Mouse (Mus musculus) C2C12 (cell line): ENCODE measurements around the gene Afap1. TPM values are rescaled to one million over a fixed set of nuclear protein-coding genes. Genes with fewer than 3 reads are reported as not detected.
A peak's percentile ranks its signal among the peaks of the same experiment; 100 is the strongest.

Experiments used
- H3K27me3 ChIP-seq: one replicate; pipeline ENCODE4 v1.6.1; 2011; ENCODE audit not compliant: control insufficient read depth, insufficient read depth, insufficient read length
- H3K36me3 ChIP-seq: one replicate; pipeline ENCODE4 v1.6.1; 2011; ENCODE audit not compliant: control insufficient read depth, insufficient read depth
- H3K4me3 ChIP-seq: one replicate; pipeline ENCODE4 v1.5.1; 2011; ENCODE audit warnings: mild to moderate bottlenecking, control low read depth; ENCODE audit not compliant: poor library complexity, insufficient read depth, severe bottlenecking
- H3K79me2 ChIP-seq: one replicate; pipeline ENCODE4 v1.6.1; 2011; ENCODE audit not compliant: control insufficient read depth, insufficient read depth
- H3K79me3 ChIP-seq: one replicate; pipeline ENCODE4 v1.6.1; 2011; ENCODE audit warnings: low read depth, control low read depth
- H3ac ChIP-seq: one replicate; pipeline ENCODE3; 2011; ENCODE audit warnings: low read depth; ENCODE audit not compliant: control insufficient read depth, insufficient read length
- CEBPB ChIP-seq: IDR thresholded peaks from one replicate; pipeline ENCODE4 v1.6.1; 2011; ENCODE audit warnings: low read depth, mild to moderate bottlenecking, control low read depth, moderate library complexity
- CTCF ChIP-seq: IDR thresholded peaks from one replicate; pipeline ENCODE4 v1.5.1; 2011; ENCODE audit not compliant: control insufficient read depth, insufficient read depth, insufficient read length
- FOSL1 ChIP-seq: IDR thresholded peaks from one replicate; pipeline ENCODE4 v1.8.0; 2011; ENCODE audit warnings: mild to moderate bottlenecking, low read length; ENCODE audit not compliant: poor library complexity, insufficient read depth, severe bottlenecking
- MAX ChIP-seq: IDR thresholded peaks from one replicate; pipeline ENCODE4 v1.6.1; 2011; ENCODE audit warnings: mild to moderate bottlenecking, control low read depth
- MYOD1 ChIP-seq: IDR thresholded peaks from one replicate; pipeline ENCODE4 v1.6.1; 2011; ENCODE audit warnings: low read depth; ENCODE audit not compliant: control insufficient read depth, insufficient read length
- MYOG ChIP-seq: IDR thresholded peaks from one replicate; pipeline ENCODE4 v1.6.1; 2011; ENCODE audit not compliant: control insufficient read depth, insufficient read length; ENCODE audit errors: extremely low read depth
- USF1 ChIP-seq: IDR thresholded peaks from one replicate; pipeline ENCODE4 v1.6.1; 2011; ENCODE audit warnings: low read depth, mild to moderate bottlenecking, control low read depth, moderate library complexity
- polyA plus RNA-seq: library from polyadenylated mRNA; unstranded; fragments of >200 nt; fragmentation: generic; extraction: Trizol; gene quantifications from one replicate; pipeline ENCODE4 v1.2.1, GENCODE M21; 2012; ENCODE audit warnings: missing spikeins

The Afap1 gene
- polyA plus RNA-seq, 1 experiment, result 9.5 TPM

DNA sequence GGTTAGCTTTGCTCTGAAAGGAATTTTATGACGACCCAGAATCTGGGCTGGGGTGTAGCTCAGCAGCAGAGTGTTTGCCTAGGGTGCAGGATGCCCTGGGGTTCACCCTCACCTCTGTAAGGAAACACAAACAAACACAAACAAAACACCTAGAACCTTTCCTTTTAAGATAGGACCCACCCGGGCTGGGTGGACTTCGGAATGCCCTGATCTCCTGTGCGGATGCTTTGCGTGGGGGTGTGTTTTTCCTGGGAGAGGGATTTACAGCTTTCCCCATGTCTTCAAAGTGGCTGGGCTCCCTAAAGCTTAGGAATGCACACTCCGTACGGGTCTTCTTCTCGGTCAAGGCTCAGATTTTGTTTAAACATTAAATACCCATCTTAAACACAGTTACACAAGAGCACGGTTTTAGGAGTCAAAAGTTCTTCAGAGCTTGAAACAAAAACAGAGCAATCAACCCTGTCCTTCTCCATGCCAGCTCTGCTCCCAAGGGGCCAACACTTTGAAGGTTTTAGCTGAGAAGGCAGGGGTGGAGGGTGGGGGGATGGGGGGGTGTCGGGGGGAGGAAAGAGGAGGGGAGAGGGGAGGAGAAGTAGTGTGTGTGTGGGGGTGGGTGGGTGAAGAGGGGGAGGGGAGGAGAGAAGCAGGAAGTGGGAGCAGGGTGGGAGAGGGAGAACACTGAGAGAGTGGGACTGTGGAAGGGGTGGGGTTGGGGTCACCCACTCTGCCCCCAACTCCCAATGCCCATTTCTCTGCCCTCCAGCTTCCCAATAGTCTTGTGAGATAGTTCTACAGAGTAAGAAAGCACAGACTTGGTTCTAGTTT, 7.5 kb downstream of the Afap1 start:
- Histone ChIP-seq H3K4me3 (no peak overlapping the region), H3K36me3 (peaks cover 6% of the 10 kb centered on the region), H3K27me3 (no peaks in the 10 kb centered on the region), H3K79me3 (peaks cover 66% of the 10 kb centered on the region), H3K79me2 (peaks cover 91% of the 10 kb centered on the region), H3ac (no peak overlapping the region)
- TF ChIP-seq MAX, result no peak
- no peak for TF ChIP-seq FOSL1
- no peak for TF ChIP-seq CTCF
- no peak for TF ChIP-seq USF1

DNA sequence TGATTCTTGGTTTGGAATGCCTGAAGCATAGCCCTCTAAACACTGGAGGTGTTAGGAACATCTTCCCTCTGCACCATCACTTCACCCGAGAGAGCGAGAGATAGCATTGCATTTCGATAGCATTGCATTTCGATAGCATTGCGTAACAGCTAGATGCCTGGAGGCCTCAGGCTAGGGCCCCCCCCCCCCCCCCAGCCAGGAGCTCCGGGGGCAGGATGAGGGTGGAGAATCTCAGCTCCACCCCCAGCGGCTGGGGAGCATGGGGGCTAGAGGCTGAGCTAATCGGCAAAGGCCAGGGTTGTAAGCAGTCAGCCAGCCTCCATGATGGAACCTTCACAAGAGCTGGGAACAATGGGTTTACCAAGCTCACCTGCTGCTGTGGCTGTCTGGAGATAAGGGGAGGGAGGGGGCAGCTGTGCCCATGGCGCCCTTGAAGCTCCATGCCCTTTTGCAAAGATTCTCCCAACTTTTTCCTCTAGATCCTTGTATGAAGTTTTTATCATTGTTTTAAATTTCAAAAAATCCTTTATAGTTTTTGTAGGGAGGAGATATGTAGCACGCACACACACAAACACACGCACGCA, 8.2 kb downstream of the Afap1 start:
- H3ac ChIP-seq, result no peak overlapping the region

GRCm38 (mm10) chr5:35903456-35903855, 10.3 kb downstream of the Afap1 start:
- H3ac ChIP-seq, result no peak overlapping the region
- H3K36me3 ChIP-seq, result peaks cover 1% of the 10 kb centered on the region
- no peaks in the 10 kb centered on the region for H3K27me3 ChIP-seq
- no peak overlapping the region for H3K4me3 ChIP-seq
- TF ChIP-seq MYOD1, result no peak
- peaks cover 56% of the 10 kb centered on the region for H3K79me3 ChIP-seq
- H3K79me2 ChIP-seq, result peaks cover 86% of the 10 kb centered on the region

More for the DNA sequence above, 8.2 kb downstream of the Afap1 start:
- H3K4me3 ChIP-seq, result no peak overlapping the region
- no peaks in the 10 kb centered on the region for H3K27me3 ChIP-seq
- TF ChIP-seq MYOD1 (no peak), CEBPB (no peak), MYOG (no peak)
- H3K79me2 ChIP-seq, result peaks cover 91% of the 10 kb centered on the region
- peaks cover 66% of the 10 kb centered on the region for H3K79me3 ChIP-seq
- peaks cover 6% of the 10 kb centered on the region for H3K36me3 ChIP-seq

DNA sequence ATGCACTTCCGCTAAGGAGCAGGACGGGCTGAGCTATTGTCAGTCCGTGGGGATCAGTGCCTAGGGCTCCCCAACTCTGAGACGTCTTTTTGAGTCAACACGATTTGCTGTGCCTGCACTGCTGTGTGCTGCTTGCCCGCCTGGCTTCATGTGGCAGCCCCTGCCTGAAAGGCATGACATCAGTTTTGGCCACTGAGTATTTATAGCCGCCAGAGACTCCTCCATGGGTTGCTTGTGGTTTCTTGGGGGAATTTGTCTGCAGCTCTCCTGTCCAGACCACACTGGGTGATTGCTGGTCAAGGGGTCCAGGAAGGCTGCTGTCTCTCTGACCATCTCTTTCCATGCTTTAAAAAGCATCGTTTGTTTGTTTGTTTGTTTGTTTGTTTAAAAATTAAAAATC, 12.2 kb downstream of the Afap1 start:
- TF ChIP-seq CTCF (no peak), MAX (no peak)
- Histone ChIP-seq H3K36me3 (no peaks in the 10 kb centered on the region), H3K79me3 (peaks cover 54% of the 10 kb centered on the region), H3K27me3 (no peaks in the 10 kb centered on the region), H3K4me3 (no peak overlapping the region), H3K79me2 (peaks cover 86% of the 10 kb centered on the region), H3ac (no peak overlapping the region)

GRCm38 (mm10) chr5:35907090-35907489, 14.0 kb downstream of the Afap1 start:
- H3K4me3 ChIP-seq, result no peak overlapping the region
- H3K36me3 ChIP-seq, result peaks cover 3% of the 10 kb centered on the region

GRCm38 (mm10) chr5:35907633-35908426, 14.7 kb downstream of the Afap1 start:
- Histone ChIP-seq H3K4me3 (no peak overlapping the region), H3ac (no peak overlapping the region), H3K79me3 (peaks cover 64% of the 10 kb centered on the region), H3K27me3 (no peaks in the 10 kb centered on the region), H3K36me3 (peaks cover 3% of the 10 kb centered on the region), H3K79me2 (peaks cover 94% of the 10 kb centered on the region)
- TF ChIP-seq MYOG (no peak), FOSL1 (no peak), MYOD1 (peak; percentile 90), CTCF (no peak), CEBPB (no peak), USF1 (peak; percentile 67), MAX (peak; percentile 83)

More at GRCm38 (mm10) chr5:35907090-35907489, 14.0 kb downstream of the Afap1 start:
- no peaks in the 10 kb centered on the region for H3K27me3 ChIP-seq
- H3K79me2 ChIP-seq, result peaks cover 91% of the 10 kb centered on the region
- no peak for TF ChIP-seq MYOD1
- H3K79me3 ChIP-seq, result peaks cover 61% of the 10 kb centered on the region
- H3ac ChIP-seq, result no peak overlapping the region
